8 mouse cellular contexts compared by ENCODE assay signal in genomic region chr12:55302485-55303441, GRCm38 (mm10). TPM values are rescaled to one million over a fixed set of nuclear protein-coding genes. Genes with fewer than 3 reads are reported as not detected.
DNase-seq lines count a peak whose midpoint lies in the region; ATAC-seq and TF ChIP-seq lines count a peak whose summit lies in the region.

Gene Ppp2r3c, minus strand, starts transcription at chr12:55302998.

- H3K4me2 ChIP-seq in hindbrain, postnatal 0 days (ENCODE audit: low read depth, low read length): peak within 1 kb of the TSS; percentile 80

- ATAC-seq in common myeloid progenitor, adult 5-6 weeks (replicated peaks; ENCODE audit: low read depth, poor library complexity, severe bottlenecking): peak; percentile 90
- peak; percentile 94 for ATAC-seq in hindbrain, postnatal 0 days
- peak; percentile 88 for ATAC-seq in megakaryocyte, adult 5-6 weeks (ENCODE audit: poor library complexity, severe bottlenecking)

- no peaks in the 10 kb centered on the region for H3K27me3 ChIP-seq in hindbrain, postnatal 0 days (ENCODE audit: insufficient read depth, low read length)

- DNase-seq in ZHBTc4 (ENCODE audit: low read depth, low spot score): peak; percentile 98
- DNase-seq in gastrocnemius, adult 2 months: peak; percentile 94
- peak; percentile 96 for DNase-seq in hindbrain, postnatal 0 days (ENCODE audit: low spot score)
- peak; percentile 84 to 88 for DNase-seq in left cerebral cortex, adult 2 months (ENCODE audit: extremely low spot score in 1 of 2, low spot score in 2 of 2)
- peak; percentile 91 to 95 for DNase-seq in right cerebral cortex, adult 2 months (ENCODE audit: low spot score in 2 of 2)
- peak; percentile 90 for DNase-seq in urinary bladder, postnatal 14 days (ENCODE audit: low spot score)

- WGBS in hindbrain, postnatal 0 days: under 1% methylated on average over 55 of the region's 55 CpGs

- peak within 1 kb of the TSS; percentile 95 for H3K4me3 ChIP-seq in gastrocnemius, adult 2 months
- peak within 1 kb of the TSS; percentile 67 for H3K4me3 ChIP-seq in hindbrain, postnatal 0 days (ENCODE audit: low read length)
- peak within 1 kb of the TSS; percentile 80 for H3K4me3 ChIP-seq in left cerebral cortex, adult 2 months

- no peak for TF ChIP-seq CTCF in gastrocnemius, adult 2 months (IDR thresholded peaks at IDR 0.05)
- TF ChIP-seq CTCF in hindbrain, postnatal 0 days (IDR thresholded peaks at IDR 0.05; ENCODE audit: low read depth): no peak
- TF ChIP-seq CTCF in left cerebral cortex, adult 2 months (IDR thresholded peaks at IDR 0.05): no peak

- H3K27ac ChIP-seq in gastrocnemius, adult 2 months: peak within 1 kb of the TSS; percentile 96
- H3K27ac ChIP-seq in hindbrain, postnatal 0 days: peak within 1 kb of the TSS; percentile 84
- H3K27ac ChIP-seq in left cerebral cortex, adult 2 months: peak within 1 kb of the TSS; percentile 98

- H3K9ac ChIP-seq in hindbrain, postnatal 0 days (replicated peaks; ENCODE audit: low read length): peak within 1 kb of the TSS; percentile 67

- H3K9me3 ChIP-seq in hindbrain, postnatal 0 days (ENCODE audit: low read length): no peaks in the 10 kb centered on the region

- intact Hi-C loops in gastrocnemius, adult 2 months (cut with DNase I): no loop called here
- intact Hi-C loops in left cerebral cortex, adult 2 months (cut with DNase I): loop anchor here (10.0 kb wide), 1 partner anchor 422 kb away; no protein-coding TSS in a partner anchor

- peaks cover 18% of the 10 kb centered on the region for H3K4me1 ChIP-seq in hindbrain, postnatal 0 days (ENCODE audit: insufficient read depth, low read length)

- H3K36me3 ChIP-seq in hindbrain, postnatal 0 days (ENCODE audit: insufficient read depth, low read length): peaks cover 6% of the 10 kb centered on the region; the same call in 1 of the 2 replicates

RNA-seq across cellular contexts. Expression of gene Ppp2r3c, which starts in this region (rescaled TPM):
- 26.4 and 32.9 TPM in 2 replicates for total RNA-seq in common myeloid progenitor, adult 5-6 weeks (2017)
- 10 to 100 TPM; 10.2 to 12.1 TPM for total RNA-seq in gastrocnemius, adult 2 months (2021)
- total RNA-seq in hindbrain, postnatal 0 days (2014; rRNA removed): 7.7 and 10.2 TPM in 2 replicates
- 18.4 and 19.6 TPM in 2 replicates for polyA plus RNA-seq in hindbrain, postnatal 0 days (2015; fragmentation: Nextera tagmentation; extraction: Ambion mirVana)
- 10 to 100 TPM; 12.9 to 13.0 TPM for total RNA-seq in left cerebral cortex, adult 2 months (2021)
- total RNA-seq in megakaryocyte, adult 5-6 weeks (2015): 26.7 TPM in 2 replicates
- 19.7 and 20.4 TPM in 2 replicates for total RNA-seq in megakaryocyte, adult 5-6 weeks (2017)

Comparison
In these comparisons a context has a peak if more than half of its experiments do, and no peak if none do; other contexts are left out.
1. Peak in every context shown above with its lines: DNase-seq, ATAC-seq, H3K4me3 ChIP-seq and H3K27ac ChIP-seq.